Mouse (Mus musculus) kidney, adult 2 months (tissue): ENCODE measurements around the gene Lyzl6.

Experiments
- CTCF ChIP-seq: fragments of 200-500 bp; conservative IDR thresholded peaks from 2 replicates; pipeline ENCODE4 v1.5.1; 2011; ENCODE audit warnings: low read depth, mild to moderate bottlenecking, control low read depth, low read length, moderate library complexity, mixed read lengths; ENCODE audit not compliant: insufficient read depth, insufficient read length
- POLR2A ChIP-seq: fragments of 200-500 bp; IDR thresholded peaks from one replicate; pipeline ENCODE4 v1.6.1; 2011; ENCODE audit warnings: low read depth, low read length, control low read depth

GRCm38 (mm10) chr11:103686706-103687105 is 48.0 kb upstream of the Lyzl6 start:
- TF ChIP-seq POLR2A (no peak), CTCF (no peak)
